Mouse (Mus musculus): ENCODE results near the gene Myrf.

- TF ChIP-seq POLR2A (IDR thresholded peaks at IDR 0.05; ENCODE audit: borderline replicate concordance, extremely low read depth, low read depth, low read length) (peak; percentile 95; the same call in 1 of the 2 replicates), CTCF (IDR thresholded peaks at IDR 0.05; ENCODE audit: insufficient read depth, low read length) (no peak)
Observed at GRCm38 (mm10) chr19:10203848-10204615, 36.5 kb downstream of the Myrf start, which contains the start of the genes Tmem258 and Fen1.
